Mouse (Mus musculus): Measurements from ENCODE around the gene Slc31a1.

The Slc31a1 gene

GRCm38 (mm10) chr4:62364299-62364698 is 3.8 kb downstream of the Slc31a1 start:
- no peak for DNase-seq (ENCODE audit: low spot score)

GRCm38 (mm10) chr4:62366291-62366690 is 5.8 kb downstream of the Slc31a1 start:
- no peak for DNase-seq (ENCODE audit: low spot score)

DNA sequence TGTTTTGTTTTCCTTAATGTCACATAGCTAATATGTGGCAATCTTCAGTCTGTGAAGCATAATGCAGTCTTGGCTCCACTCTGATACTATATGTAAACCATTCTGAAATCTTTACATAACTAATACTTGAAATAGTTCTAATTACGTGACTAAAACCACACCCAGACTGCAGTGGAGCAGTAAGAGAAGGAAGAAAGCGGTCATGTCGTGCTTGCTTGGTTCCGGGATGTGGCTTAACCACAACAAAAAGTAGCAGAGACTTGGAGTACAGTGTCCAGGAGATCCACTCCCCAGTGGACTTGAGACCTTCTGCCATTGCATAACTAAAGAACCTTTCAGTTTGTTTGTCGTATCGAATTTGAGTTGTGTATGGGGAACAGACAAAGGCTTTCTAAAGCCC is 7.1 kb downstream of the Slc31a1 start:
- no peak for DNase-seq (ENCODE audit: low spot score)

GRCm38 (mm10) chr4:62369091-62369490 is 8.6 kb downstream of the Slc31a1 start:
- DNase-seq (ENCODE audit: low spot score): no peak

GRCm38 (mm10) chr4:62372410-62372809 is 11.9 kb downstream of the Slc31a1 start:
- no peak for DNase-seq (ENCODE audit: low spot score)

DNA sequence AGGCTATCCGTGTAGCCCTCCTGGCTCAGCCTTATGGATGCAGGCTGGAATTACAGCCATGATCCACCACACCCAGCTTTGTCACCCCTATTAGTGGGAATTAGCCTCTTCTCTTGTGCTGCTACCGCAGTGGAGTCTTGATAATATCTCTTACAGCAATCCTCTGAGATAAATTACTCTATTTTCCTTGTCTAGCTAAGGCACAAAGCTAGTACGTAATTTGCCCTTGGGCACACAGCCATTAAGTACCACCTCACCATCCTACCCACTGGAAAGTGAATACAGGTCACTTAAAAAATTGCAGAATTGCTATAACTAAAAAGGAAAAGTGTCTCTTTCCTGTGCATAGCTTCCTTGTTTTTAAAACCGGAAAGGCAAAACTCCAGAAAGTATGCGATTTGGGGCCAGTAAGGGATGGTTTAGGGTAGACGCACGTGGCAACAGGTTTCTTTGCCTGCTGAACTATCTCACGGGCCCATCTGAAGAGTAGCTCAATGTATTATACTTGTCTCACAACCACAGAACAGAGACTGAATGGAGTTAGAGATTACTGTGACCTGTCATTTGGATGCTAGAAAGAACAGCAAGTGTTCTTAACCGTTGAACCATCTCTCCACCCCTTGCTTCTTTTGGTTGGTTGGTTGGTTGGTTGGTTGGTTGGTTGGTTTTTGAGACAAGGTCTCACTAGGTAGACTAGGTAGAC is 12.4 kb downstream of the Slc31a1 start:
- no peak for DNase-seq (ENCODE audit: low spot score)

DNA sequence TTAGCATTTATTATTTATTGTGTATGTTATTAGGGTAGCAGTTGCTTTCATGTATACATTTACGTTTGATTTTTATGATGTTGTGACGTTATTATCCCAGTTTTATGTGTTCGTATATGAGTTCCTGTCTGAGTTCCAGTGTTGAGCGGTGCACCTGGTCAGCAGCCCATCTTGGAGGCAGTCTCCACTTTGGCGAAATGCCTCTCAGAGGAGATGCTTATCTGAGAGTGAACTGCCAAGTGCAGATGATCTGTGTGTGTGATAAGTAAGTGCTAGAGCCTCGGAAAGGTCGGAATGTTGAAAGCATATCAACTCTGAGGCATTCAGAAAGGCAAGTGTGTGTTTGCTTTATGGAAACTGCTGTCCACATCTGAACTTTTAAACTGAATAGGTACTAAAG is 13.1 kb downstream of the Slc31a1 start:
- DNase-seq (ENCODE audit: low spot score): no peak

GRCm38 (mm10) chr4:62374342-62374741 is 13.8 kb downstream of the Slc31a1 start:
- no peak for DNase-seq (ENCODE audit: low spot score)

- DNase-seq (ENCODE audit: low spot score): no peak
These were observed 15.6 kb downstream of the Slc31a1 start for GRCm38 (mm10) chr4:62376123-62376522.

- DNase-seq (ENCODE audit: low spot score): no peak
These were observed 19.3 kb downstream of the Slc31a1 start for GRCm38 (mm10) chr4:62379724-62380381.

GRCm38 (mm10) chr4:62383207-62383606 is 22.7 kb downstream of the Slc31a1 start:
- DNase-seq (ENCODE audit: low spot score): no peak

- DNase-seq (ENCODE audit: low spot score): no peak
These were observed 23.2 kb downstream of the Slc31a1 start for GRCm38 (mm10) chr4:62383752-62384151.

- DNase-seq (ENCODE audit: low spot score): no peak
These were observed 23.6 kb downstream of the Slc31a1 start for GRCm38 (mm10) chr4:62384159-62384558.

DNA sequence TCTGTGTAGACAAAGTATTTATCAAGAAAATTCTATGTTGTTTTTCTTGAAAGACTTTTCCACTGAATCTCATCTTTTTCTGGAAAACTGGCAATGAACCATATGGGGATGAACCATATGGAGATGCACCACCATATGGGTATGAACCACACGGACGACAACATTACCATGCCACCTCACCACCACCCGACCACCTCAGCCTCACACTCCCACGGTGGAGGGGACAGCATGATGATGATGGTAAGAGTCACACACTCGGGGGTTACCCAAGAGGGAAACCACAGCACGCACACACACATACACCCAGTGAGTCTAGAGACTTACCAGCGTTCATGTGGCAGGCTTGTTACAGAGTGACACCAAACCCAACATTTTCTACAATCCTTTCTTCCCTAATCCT is 24.9 kb downstream of the Slc31a1 start:
- DNase-seq (ENCODE audit: low spot score): no peak

DNA sequence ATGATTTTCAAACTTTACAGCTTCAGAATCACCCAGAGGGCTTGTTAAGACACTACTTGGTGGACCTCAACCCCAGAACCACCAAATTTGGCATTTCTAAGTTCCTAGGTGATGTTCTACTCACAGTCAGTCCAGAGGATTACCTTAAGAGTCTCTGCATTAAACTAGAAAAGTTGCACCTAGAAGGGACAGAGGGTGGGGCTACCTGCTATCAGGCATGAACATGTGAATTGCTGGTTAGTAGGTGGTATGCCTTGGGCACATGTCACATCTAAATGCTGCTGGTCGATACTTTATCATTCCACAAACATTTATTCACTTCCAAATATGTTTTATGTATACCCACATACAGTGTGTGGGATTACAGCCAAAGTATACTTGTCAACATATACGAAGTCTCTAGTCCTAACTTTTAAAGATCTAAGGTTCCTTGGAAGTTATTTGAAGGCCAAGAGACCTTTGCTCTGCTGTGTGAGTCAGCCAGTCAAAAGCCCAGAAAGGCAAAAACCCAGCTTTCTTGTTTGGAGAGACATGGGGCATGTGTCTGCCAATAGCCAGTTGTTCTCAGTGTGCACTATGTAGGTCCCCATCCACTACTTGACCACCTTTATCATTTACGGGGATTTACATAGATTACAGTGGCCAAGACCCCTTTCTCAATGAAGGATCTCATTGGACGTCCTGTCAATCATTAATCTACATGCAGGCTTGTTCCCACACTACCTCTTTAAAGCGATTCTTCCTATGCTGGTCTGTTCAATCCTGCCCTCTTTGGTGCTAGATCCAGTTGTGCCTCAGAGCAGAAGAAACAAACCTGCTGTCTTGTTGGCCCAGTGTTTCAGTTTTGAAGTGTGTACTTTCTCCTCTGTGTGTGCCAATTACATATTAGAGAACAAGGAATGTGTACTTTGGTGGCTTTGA is 29.3 kb downstream of the Slc31a1 start:
- DNase-seq (ENCODE audit: low spot score): no peak

- DNase-seq (ENCODE audit: low spot score): no peak
These were observed 31.4 kb downstream of the Slc31a1 start for GRCm38 (mm10) chr4:62391892-62392291.

DNA sequence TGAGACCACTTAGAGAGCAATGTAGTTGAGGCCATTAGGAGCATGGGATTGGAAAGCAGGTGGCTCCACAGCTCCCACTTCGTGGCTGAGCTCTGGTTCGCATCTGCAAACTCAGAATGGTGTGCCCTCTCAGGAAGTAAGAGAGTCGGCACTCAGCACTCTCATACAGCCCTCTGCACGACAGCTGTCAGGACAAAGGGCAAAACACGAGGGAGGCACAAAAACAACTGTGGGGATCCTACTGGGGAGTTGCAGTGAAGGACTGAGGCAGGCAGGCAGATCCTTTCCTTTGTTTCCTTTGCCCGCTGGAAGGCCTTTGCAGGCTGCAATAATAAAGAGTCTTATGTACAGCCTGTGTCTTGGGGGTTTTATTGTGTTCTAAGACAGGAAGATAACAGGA is 32.9 kb downstream of the Slc31a1 start:
- DNase-seq (ENCODE audit: low spot score): no peak

DNA sequence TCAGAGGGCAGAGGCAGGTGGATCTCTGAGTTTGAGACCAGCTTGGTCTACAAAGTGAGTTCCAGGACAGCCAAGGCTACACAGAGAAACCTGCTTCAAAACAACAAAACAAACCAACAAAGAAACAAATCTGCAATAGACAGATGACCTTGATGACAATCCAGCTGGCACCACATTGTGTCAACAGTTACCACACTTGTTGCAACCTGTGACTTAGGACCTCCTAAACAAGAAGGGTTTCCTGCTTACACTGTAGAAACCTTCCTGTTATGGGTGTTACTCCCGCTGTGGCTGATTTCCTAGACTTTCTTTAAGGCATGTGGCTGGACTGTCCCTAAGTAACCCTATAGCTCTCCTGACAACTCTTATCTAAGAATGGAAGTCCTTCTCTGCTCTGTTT is 35.3 kb downstream of the Slc31a1 start:
- no peak for DNase-seq (ENCODE audit: low spot score)

DNA sequence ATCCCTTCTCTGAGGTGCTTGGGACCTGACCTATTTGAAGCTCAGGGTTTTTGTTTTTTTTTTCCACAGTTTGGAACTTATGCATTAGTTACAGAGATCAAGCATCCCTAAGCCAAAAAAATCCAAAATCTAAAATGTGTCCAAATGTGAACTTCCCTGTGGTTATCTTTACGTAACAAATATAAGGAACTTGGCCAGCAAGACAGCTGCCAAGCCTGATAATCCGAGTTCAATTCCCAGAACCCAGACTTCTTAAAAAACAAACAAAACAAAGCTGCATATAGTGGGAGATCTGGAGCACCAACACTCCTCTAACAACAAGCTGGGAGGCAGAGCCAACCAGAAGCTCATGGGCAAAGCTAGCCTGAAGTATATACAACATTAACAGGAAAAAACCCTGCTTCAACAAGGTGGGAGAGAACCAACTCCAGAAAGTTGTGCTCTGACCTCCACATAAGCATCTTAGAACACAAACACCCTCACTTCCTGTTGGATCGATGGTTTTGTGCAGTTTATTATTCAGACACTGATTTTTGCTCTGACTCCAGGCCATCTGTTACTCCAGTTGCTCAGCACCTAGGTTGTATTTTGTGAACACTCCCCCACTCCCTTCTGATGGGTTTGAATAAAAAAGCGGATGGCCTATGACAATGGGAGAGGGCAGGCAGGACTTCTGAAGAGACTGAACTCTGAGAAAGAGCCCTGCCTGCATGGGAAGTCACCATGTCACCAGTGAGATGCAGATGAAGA is 37.3 kb downstream of the Slc31a1 start:
- no peak for DNase-seq (ENCODE audit: low spot score)

- DNase-seq (ENCODE audit: low spot score): no peak
These were observed 38.4 kb downstream of the Slc31a1 start for GRCm38 (mm10) chr4:62398956-62399355.

GRCm38 (mm10) chr4:62406133-62406532 is 45.6 kb downstream of the Slc31a1 start:
- DNase-seq (ENCODE audit: low spot score): no peak

Data from retina, embryonic 14.5 days (tissue).